Mouse (Mus musculus) limb, embryonic 14.5 days (tissue): ENCODE measurements at regions not wholly inside any gene's neighbourhood (a gene's known extent, or its start where the extent isn't known, plus 50 kb on each side); places are given as distances from the start of the nearest gene placed in this dataset.

ENCODE experiments used
- ATAC-seq: fragments of 200-750 bp; cut with Nextera tagmentation; 2 replicates; pipeline ENCODE4 v1.8.0; 2017; ENCODE audit warnings: low read depth, moderate number of reproducible peaks, moderate TSS enrichment; ENCODE audit not compliant: low FRiP score
- DNase-seq: peaks from one replicate; pipeline ENCODE4 v3.0.0-alpha.2; 2015; ENCODE audit warnings: low spot score
- H3K27ac ChIP-seq: fragments of 300-500 bp; sonication (generic); replicated peaks from 2 replicates; pipeline ENCODE4 v1.5.1; 2014; ENCODE audit warnings: low read depth, mild to moderate bottlenecking, low read length, moderate library complexity, mixed read lengths
- H3K27me3 ChIP-seq: fragments of 300-500 bp; sonication (generic); 2 replicates; pipeline ENCODE4 v1.6.1; 2014; ENCODE audit warnings: low read length, mixed read lengths; ENCODE audit not compliant: control insufficient read depth, insufficient read depth
- H3K36me3 ChIP-seq: fragments of 300-500 bp; sonication (generic); 2 replicates; pipeline ENCODE4 v1.6.1; 2014; ENCODE audit warnings: mild to moderate bottlenecking, low read length, moderate library complexity, mixed read lengths; ENCODE audit not compliant: control insufficient read depth, insufficient read depth
- H3K4me1 ChIP-seq: fragments of 300-500 bp; sonication (generic); 2 replicates; pipeline ENCODE4 v1.6.1; 2014; ENCODE audit warnings: antibody characterized with exemption, low read length, mixed read lengths; ENCODE audit not compliant: control insufficient read depth, insufficient read depth
- H3K4me2 ChIP-seq: fragments of 300-500 bp; sonication (generic); replicated peaks from 2 replicates; pipeline ENCODE4 v1.6.1; 2014; ENCODE audit warnings: low read depth, mild to moderate bottlenecking, low read length, moderate library complexity; ENCODE audit not compliant: severe bottlenecking
- H3K4me3 ChIP-seq: fragments of 300-500 bp; sonication (generic); replicated peaks from 2 replicates; pipeline ENCODE4 v1.5.1; 2014; ENCODE audit warnings: low read length
- H3K9ac ChIP-seq: fragments of 300-500 bp; sonication (generic); 2 replicates; pipeline ENCODE4 v1.6.1; 2014; ENCODE audit warnings: mild to moderate bottlenecking, low read depth, low read length, moderate library complexity; ENCODE audit not compliant: severe bottlenecking
- H3K9me3 ChIP-seq: fragments of 300-500 bp; sonication (generic); 2 replicates; pipeline ENCODE4 v1.6.1; 2016; ENCODE audit warnings: low read length; ENCODE audit not compliant: control insufficient read depth
- POLR2A ChIP-seq: fragments of 200-500 bp; IDR thresholded peaks from 2 replicates; pipeline ENCODE4 v1.8.0; 2012; ENCODE audit warnings: inconsistent platforms, mild to moderate bottlenecking, moderate library complexity, borderline replicate concordance; ENCODE audit not compliant: insufficient read depth, insufficient read length; ENCODE audit errors: extremely low read depth
- WGBS: fragments of 180-500 bp; shearing (Covaris S2); extraction: QIAGEN DNeasy Blood & Tissue Kit; methylation state at CpG from one replicate; pipeline ENCODE4 v1.1.7; 2014; 5-methylcytosine and 5-hydroxymethylcytosine counted together

DNA sequence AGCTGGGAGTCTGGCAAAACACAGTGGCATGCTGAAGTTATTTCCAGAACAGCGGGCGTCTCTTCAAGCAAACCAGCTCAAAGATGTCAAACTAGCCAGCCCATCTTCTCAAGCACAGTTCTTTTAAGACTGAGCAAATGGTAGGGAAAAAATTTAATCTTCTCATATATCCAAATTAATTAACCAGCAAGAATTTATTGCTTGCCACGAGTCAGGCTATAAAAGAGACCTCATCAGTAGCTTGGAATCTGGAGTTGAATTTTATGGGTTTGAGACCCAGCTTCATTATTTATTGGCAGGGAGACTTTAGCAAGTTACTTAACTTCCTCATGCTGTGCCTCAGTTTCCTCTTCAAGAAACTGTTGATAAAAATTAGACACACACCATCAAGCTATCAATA, 742.5 kb upstream of the Tmpo start:
- Histone ChIP-seq H3K4me3 (no peak overlapping the region), H3K9ac (no peak overlapping the region), H3K4me1 (no peaks in the 10 kb centered on the region), H3K27me3 (no peaks in the 10 kb centered on the region), H3K36me3 (no peaks in the 10 kb centered on the region), H3K9me3 (no peaks in the 10 kb centered on the region), H3K27ac (no peak overlapping the region), H3K4me2 (no peak overlapping the region)
- no peak for TF ChIP-seq POLR2A
- DNase-seq, result no peak
- no peak for ATAC-seq
- 21% methylated on average over 3 of the region's 3 CpGs for WGBS

DNA sequence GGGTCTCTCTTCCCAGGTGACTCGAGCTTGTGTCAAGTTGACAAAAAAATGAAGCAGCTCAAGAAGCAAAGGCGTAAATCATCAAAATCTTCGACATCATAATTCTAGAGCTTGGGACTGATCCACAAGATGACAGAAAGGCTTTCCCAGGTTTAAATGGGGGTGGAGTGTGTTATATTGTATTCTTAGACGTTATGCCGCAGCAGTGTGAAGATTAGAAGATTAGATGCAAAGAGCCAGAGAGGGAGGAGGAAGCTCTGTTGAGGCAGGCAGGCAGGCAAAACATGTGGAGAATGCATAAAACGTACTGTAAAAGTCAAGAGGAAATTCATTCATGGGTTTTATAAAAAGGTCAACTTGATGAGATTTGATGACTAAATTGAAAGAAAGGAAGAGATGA, 708.7 kb upstream of the Tmpo start:
- H3K9me3 ChIP-seq, result no peaks in the 10 kb centered on the region
- WGBS, result 75% methylated on average over 6 of the region's 6 CpGs
- ATAC-seq, result no peak

DNA sequence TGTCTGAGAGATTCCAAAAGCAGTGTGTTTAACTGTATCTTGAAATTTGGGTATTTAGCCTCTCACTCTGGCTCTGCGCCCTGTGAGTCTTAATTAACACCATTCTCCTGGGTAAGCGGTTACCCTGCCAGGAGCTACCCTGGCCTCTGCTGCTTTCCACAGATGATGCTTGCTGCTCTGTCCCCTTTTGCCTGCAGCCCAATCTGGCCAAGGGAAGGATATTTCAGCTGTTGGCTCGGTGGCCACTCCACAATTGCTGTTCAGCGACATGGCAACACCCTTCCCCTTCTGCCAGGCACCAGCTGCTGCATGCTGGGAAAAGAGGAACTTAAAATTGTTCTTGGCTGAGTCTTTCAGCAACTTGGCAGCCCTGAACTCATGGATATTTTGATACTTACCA, 707.4 kb upstream of the Tmpo start:
- no peak overlapping the region for H3K4me3 ChIP-seq
- H3K27ac ChIP-seq, result no peak overlapping the region
- H3K9ac ChIP-seq, result no peak overlapping the region
- ATAC-seq (no peak), DNase-seq (no peak)
- H3K36me3 ChIP-seq, result no peaks in the 10 kb centered on the region
- H3K4me2 ChIP-seq, result no peak overlapping the region
- no peak for TF ChIP-seq POLR2A
- 71% methylated on average over 4 of the region's 4 CpGs for WGBS
- H3K9me3 ChIP-seq, result no peaks in the 10 kb centered on the region
- no peaks in the 10 kb centered on the region for H3K4me1 ChIP-seq
- H3K27me3 ChIP-seq, result no peaks in the 10 kb centered on the region

More for the DNA sequence above, 708.7 kb upstream of the Tmpo start:
- Histone ChIP-seq H3K27me3 (no peaks in the 10 kb centered on the region), H3K4me3 (no peak overlapping the region), H3K36me3 (no peaks in the 10 kb centered on the region), H3K9ac (no peak overlapping the region), H3K27ac (no peak overlapping the region), H3K4me2 (no peak overlapping the region), H3K4me1 (no peaks in the 10 kb centered on the region)
- DNase-seq, result no peak
- TF ChIP-seq POLR2A, result no peak

DNA sequence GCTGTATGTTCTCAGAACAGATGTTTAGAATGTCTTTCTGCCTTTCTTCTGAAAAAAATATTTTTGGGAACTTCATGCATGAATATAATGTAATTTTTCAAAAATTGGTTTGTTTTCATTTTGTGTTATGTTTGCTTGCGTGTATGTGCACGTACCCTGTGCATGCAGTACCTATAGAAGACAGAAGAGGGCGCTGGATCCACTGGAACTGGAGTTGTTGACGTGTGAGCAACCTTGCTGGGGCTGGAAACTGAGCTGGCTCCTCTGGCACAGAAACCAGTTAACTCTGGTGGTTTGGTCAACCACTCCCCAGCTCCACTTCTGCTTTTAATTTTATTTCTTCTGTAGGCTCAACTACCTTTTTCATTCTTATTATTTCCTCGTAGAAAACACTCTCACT, 702.0 kb upstream of the Tmpo start:
- no peak for TF ChIP-seq POLR2A
- Histone ChIP-seq H3K4me2 (no peak overlapping the region), H3K36me3 (no peaks in the 10 kb centered on the region), H3K9me3 (no peaks in the 10 kb centered on the region), H3K27me3 (no peaks in the 10 kb centered on the region), H3K4me3 (no peak overlapping the region), H3K4me1 (no peaks in the 10 kb centered on the region), H3K9ac (no peak overlapping the region), H3K27ac (no peak overlapping the region)
- DNase-seq, result peak; percentile 6
- WGBS, result 50% methylated on average over 5 of the region's 5 CpGs
- no peak for ATAC-seq

DNA sequence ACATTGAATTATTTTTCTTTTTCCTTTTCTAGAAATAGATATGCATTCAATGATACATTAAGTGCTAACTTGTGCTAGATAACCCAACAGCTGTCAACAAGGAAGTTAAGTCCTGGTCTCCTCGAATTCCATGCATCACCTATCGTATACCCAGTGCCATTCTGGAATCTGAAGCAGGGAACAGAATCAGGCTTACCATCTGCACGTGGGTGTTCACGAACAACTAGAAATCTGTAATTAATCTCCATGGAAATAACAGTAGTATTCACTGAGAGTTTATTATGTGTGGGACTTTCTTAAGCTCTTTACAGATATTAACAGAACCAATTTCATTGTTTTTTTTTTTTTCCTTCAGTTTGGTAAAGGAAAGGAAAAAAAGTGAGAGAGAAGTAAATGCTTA, 701.4 kb upstream of the Tmpo start:
- Histone ChIP-seq H3K4me3 (no peak overlapping the region), H3K9me3 (no peaks in the 10 kb centered on the region), H3K4me1 (no peaks in the 10 kb centered on the region), H3K36me3 (no peaks in the 10 kb centered on the region), H3K27me3 (no peaks in the 10 kb centered on the region), H3K9ac (no peak overlapping the region), H3K4me2 (no peak overlapping the region), H3K27ac (no peak overlapping the region)
- ATAC-seq (no peak), DNase-seq (no peak)
- 74% methylated on average over 4 of the region's 4 CpGs for WGBS
- TF ChIP-seq POLR2A, result no peak
